Mouse (Mus musculus) intestine, embryonic 14.5 days (tissue): ENCODE results near the gene Tmem30a. TPM values are rescaled to one million over a fixed set of nuclear protein-coding genes. Genes with fewer than 3 reads are reported as not detected.

Source experiments
- ATAC-seq: fragments of 200-750 bp; cut with Nextera tagmentation; replicated peaks from 2 replicates; pipeline ENCODE4 v1.8.0; 2017; ENCODE audit warnings: low read depth, moderate number of reproducible peaks, moderate TSS enrichment, moderate library complexity; ENCODE audit not compliant: low FRiP score, low TSS enrichment
- DNase-seq: peaks from one replicate; pipeline ENCODE4 v3.0.0-alpha.2; 2018; ENCODE audit warnings: low spot score
- H3K27ac ChIP-seq: fragments of 300-500 bp; sonication (generic); 2 replicates; pipeline ENCODE4 v1.5.1; 2014; ENCODE audit warnings: low read depth, mild to moderate bottlenecking, control low read depth
- H3K27me3 ChIP-seq: fragments of 300-500 bp; sonication (generic); replicated peaks from 2 replicates; pipeline ENCODE4 v1.6.1; 2014; ENCODE audit warnings: low read length, control low read depth; ENCODE audit not compliant: control insufficient read depth, insufficient read depth
- H3K36me3 ChIP-seq: fragments of 300-500 bp; sonication (generic); 2 replicates; pipeline ENCODE4 v1.6.1; 2014; ENCODE audit warnings: low read length, control low read depth; ENCODE audit not compliant: control insufficient read depth, insufficient read depth
- H3K4me1 ChIP-seq: fragments of 300-500 bp; sonication (generic); replicated peaks from 2 replicates; pipeline ENCODE4 v1.6.1; 2014; ENCODE audit warnings: low read length, control low read depth, mixed read lengths; ENCODE audit not compliant: control insufficient read depth, insufficient read depth
- H3K4me2 ChIP-seq: fragments of 300-500 bp; sonication (generic); 2 replicates; pipeline ENCODE4 v1.6.1; 2014; ENCODE audit warnings: low read length
- H3K4me3 ChIP-seq: fragments of 300-500 bp; sonication (generic); 2 replicates; pipeline ENCODE4 v1.5.1; 2014; ENCODE audit warnings: low read depth, low read length, control low read depth, mixed read lengths
- H3K9ac ChIP-seq: fragments of 300-500 bp; sonication (generic); 2 replicates; pipeline ENCODE4 v1.6.1; 2014; ENCODE audit warnings: mild to moderate bottlenecking, low read length
- H3K9me3 ChIP-seq: fragments of 300-500 bp; sonication (generic); 2 replicates; pipeline ENCODE4 v1.6.1; 2016; ENCODE audit warnings: low read length, control low read depth; ENCODE audit not compliant: control insufficient read depth
- WGBS: fragments of 180-500 bp; shearing (Covaris S2); extraction: QIAGEN DNeasy Blood & Tissue Kit; methylation state at CpG from one replicate; pipeline ENCODE4 v1.1.7; 2014; 5-methylcytosine and 5-hydroxymethylcytosine counted together
- polyA plus RNA-seq: library from polyadenylated mRNA; unstranded; fragments of >200 nt; fragmentation: Nextera tagmentation; extraction: Ambion mirVana; gene quantifications from 2 replicates; pipeline ENCODE4 v1.2.1, GENCODE M21; 2014

The Tmem30a gene
- polyA plus RNA-seq, 1 experiment from 2014 or later = 63.3 TPM

GRCm38 (mm10) chr9:79807178-79807577 lies 13.9 kb upstream of the Tmem30a start:
- WGBS = 41% methylated on average over 4 of the region's 4 CpGs
- Histone ChIP-seq H3K4me1 (no peaks in the 10 kb centered on the region; the same call in 1 of the 2 replicates), H3K4me2 (no peak overlapping the region), H3K4me3 (no peak overlapping the region), H3K27me3 (peaks cover 3% of the 10 kb centered on the region; the same call in 1 of the 2 replicates), H3K9ac (no peak overlapping the region), H3K27ac (no peak overlapping the region), H3K9me3 (no peaks in the 10 kb centered on the region), H3K36me3 (no peaks in the 10 kb centered on the region)
- no peak for DNase-seq
- ATAC-seq = no peak

- H3K4me3 ChIP-seq = no peak overlapping the region
- DNase-seq = no peak
These were observed 13.2 kb upstream of the Tmem30a start for GRCm38 (mm10) chr9:79806317-79807075.

GRCm38 (mm10) chr9:79805426-79805825 lies 12.1 kb upstream of the Tmem30a start:
- Histone ChIP-seq H3K36me3 (no peaks in the 10 kb centered on the region), H3K27me3 (peaks cover 3% of the 10 kb centered on the region; the same call in 1 of the 2 replicates), H3K27ac (no peak overlapping the region), H3K9me3 (no peaks in the 10 kb centered on the region), H3K4me1 (no peaks in the 10 kb centered on the region; the same call in 1 of the 2 replicates), H3K9ac (no peak overlapping the region), H3K4me3 (no peak overlapping the region), H3K4me2 (no peak overlapping the region)
- no peak for DNase-seq
- WGBS = 90% methylated on average over 10 of the region's 10 CpGs
- no peak for ATAC-seq

More at GRCm38 (mm10) chr9:79806317-79807075, 13.2 kb upstream of the Tmem30a start:
- Histone ChIP-seq H3K27ac (no peak overlapping the region), H3K27me3 (peaks cover 3% of the 10 kb centered on the region; the same call in 1 of the 2 replicates), H3K9ac (no peak overlapping the region), H3K9me3 (no peaks in the 10 kb centered on the region), H3K36me3 (no peaks in the 10 kb centered on the region), H3K4me1 (no peaks in the 10 kb centered on the region; the same call in 1 of the 2 replicates), H3K4me2 (no peak overlapping the region)
- ATAC-seq = no peak
- WGBS = 48% methylated on average over 12 of the region's 12 CpGs

- WGBS = 65% methylated on average over 7 of the region's 7 CpGs
- ATAC-seq (no peak), DNase-seq (no peak)
- H3K9ac ChIP-seq = no peak overlapping the region
- no peaks in the 10 kb centered on the region for H3K9me3 ChIP-seq
- no peak overlapping the region for H3K4me3 ChIP-seq
- no peak overlapping the region for H3K4me2 ChIP-seq
- no peaks in the 10 kb centered on the region for H3K36me3 ChIP-seq
- no peaks in the 10 kb centered on the region for H3K4me1 ChIP-seq
- H3K27me3 ChIP-seq = no peaks in the 10 kb centered on the region
- no peak overlapping the region for H3K27ac ChIP-seq
These were observed 3.3 kb upstream of the Tmem30a start for GRCm38 (mm10) chr9:79796461-79797135.

GRCm38 (mm10) chr9:79795076-79795475 lies 1.8 kb upstream of the Tmem30a start:
- H3K4me3 ChIP-seq = no peak overlapping the region
- no peak overlapping the region for H3K9ac ChIP-seq
- H3K4me1 ChIP-seq = 0 out of 2 replicates have a peak, but pooled peaks cover 3% of the 10 kb centered on the region
- H3K27ac ChIP-seq = no peak overlapping the region
- no peaks in the 10 kb centered on the region for H3K36me3 ChIP-seq
- WGBS = 79% methylated on average over 1 of the region's 1 CpGs
- no peaks in the 10 kb centered on the region for H3K9me3 ChIP-seq
- DNase-seq = no peak
- no peaks in the 10 kb centered on the region for H3K27me3 ChIP-seq
- H3K4me2 ChIP-seq = no peak overlapping the region
- no peak for ATAC-seq

- Histone ChIP-seq H3K9me3 (no peaks in the 10 kb centered on the region), H3K4me1 (no peaks in the 10 kb centered on the region), H3K27me3 (no peaks in the 10 kb centered on the region), H3K4me3 (no peak overlapping the region), H3K4me2 (no peak overlapping the region), H3K27ac (no peak overlapping the region), H3K36me3 (no peaks in the 10 kb centered on the region), H3K9ac (no peak overlapping the region)
- ATAC-seq (no peak), DNase-seq (no peak)
- WGBS = 60% methylated on average over 2 of the region's 2 CpGs
These were observed 7.6 kb downstream of the Tmem30a start for GRCm38 (mm10) chr9:79785794-79786085.

GRCm38 (mm10) chr9:79784934-79785793 lies 8.1 kb downstream of the Tmem30a start:
- WGBS = 85% methylated on average over 2 of the region's 2 CpGs
- H3K27ac ChIP-seq = no peak overlapping the region
- H3K36me3 ChIP-seq = no peaks in the 10 kb centered on the region
- H3K4me2 ChIP-seq = no peak overlapping the region
- ATAC-seq (no peak), DNase-seq (no peak)
- H3K9me3 ChIP-seq = no peaks in the 10 kb centered on the region
- no peak overlapping the region for H3K4me3 ChIP-seq
- no peaks in the 10 kb centered on the region for H3K27me3 ChIP-seq
- no peak overlapping the region for H3K9ac ChIP-seq
- H3K4me1 ChIP-seq = no peaks in the 10 kb centered on the region

GRCm38 (mm10) chr9:79784439-79784838 lies 8.9 kb downstream of the Tmem30a start:
- H3K9me3 ChIP-seq = no peaks in the 10 kb centered on the region
- H3K4me3 ChIP-seq = no peak overlapping the region
- H3K4me1 ChIP-seq = no peaks in the 10 kb centered on the region
- no peaks in the 10 kb centered on the region for H3K36me3 ChIP-seq
- no peaks in the 10 kb centered on the region for H3K27me3 ChIP-seq
- H3K4me2 ChIP-seq = no peak overlapping the region
- DNase-seq (no peak), ATAC-seq (no peak)
- WGBS = 38% methylated on average over 3 of the region's 3 CpGs
- H3K9ac ChIP-seq = no peak overlapping the region
- no peak overlapping the region for H3K27ac ChIP-seq
